Mouse (Mus musculus) 416B (cell line): ENCODE data around the gene Gm49486.
A peak's percentile ranks its signal among the peaks of the same experiment; 100 is the strongest.

Experiments used
- DNase-seq: peaks from one replicate; pipeline ENCODE4 v3.0.0; 2011; ENCODE audit warnings: low read depth

Gm49486 gene

GRCm38 (mm10) chr15:79229058-79229821 is at the start of gene Gm49486, which contains the start of gene Pick1:
Gene Gm49486 (plus strand): TSS chr15:79229391.
Gene Pick1 (plus strand): TSS chr15:79229173.
- DNase-seq, result peak; percentile 86

GRCm38 (mm10) chr15:79185213-79185612 is 44.0 kb upstream of the Gm49486 start:
- DNase-seq, result no peak

GRCm38 (mm10) chr15:79187819-79188218 is 41.4 kb upstream of the Gm49486 start:
- DNase-seq, result no peak

- no peak for DNase-seq
Observed at GRCm38 (mm10) chr15:79191426-79191825, 37.8 kb upstream of the Gm49486 start.

- no peak for DNase-seq
Observed at GRCm38 (mm10) chr15:79192450-79192849, 36.7 kb upstream of the Gm49486 start.

GRCm38 (mm10) chr15:79192885-79193845 is 36.0 kb upstream of the Gm49486 start:
- no peak for DNase-seq

GRCm38 (mm10) chr15:79194048-79194447 is 35.1 kb upstream of the Gm49486 start:
- peak; percentile 38 for DNase-seq

GRCm38 (mm10) chr15:79194946-79195345 is 34.2 kb upstream of the Gm49486 start:
- DNase-seq, result no peak

GRCm38 (mm10) chr15:79195492-79195891 is 33.7 kb upstream of the Gm49486 start:
- DNase-seq, result peak; percentile 12

GRCm38 (mm10) chr15:79199390-79199976 is 29.7 kb upstream of the Gm49486 start:
- no peak for DNase-seq

- no peak for DNase-seq
Observed at GRCm38 (mm10) chr15:79201491-79202150, 27.6 kb upstream of the Gm49486 start.

GRCm38 (mm10) chr15:79202575-79202974 is 26.6 kb upstream of the Gm49486 start:
- DNase-seq, result no peak

- no peak for DNase-seq
Observed at GRCm38 (mm10) chr15:79208211-79208610, 21.0 kb upstream of the Gm49486 start.

GRCm38 (mm10) chr15:79208758-79209439 is 20.3 kb upstream of the Gm49486 start:
- DNase-seq, result no peak

- no peak for DNase-seq
Observed at GRCm38 (mm10) chr15:79210357-79210756, 18.8 kb upstream of the Gm49486 start.

- no peak for DNase-seq
Observed at GRCm38 (mm10) chr15:79212750-79213446, 16.3 kb upstream of the Gm49486 start.

- DNase-seq, result no peak
Observed at GRCm38 (mm10) chr15:79213591-79213990, 15.6 kb upstream of the Gm49486 start.

GRCm38 (mm10) chr15:79216191-79216590 is 13.0 kb upstream of the Gm49486 start:
- DNase-seq, result no peak

GRCm38 (mm10) chr15:79219572-79219971 is 9.6 kb upstream of the Gm49486 start:
- DNase-seq, result no peak

GRCm38 (mm10) chr15:79223641-79224040 is 5.5 kb upstream of the Gm49486 start:
- DNase-seq, result no peak

- DNase-seq, result peak; percentile 86
Observed at GRCm38 (mm10) chr15:79224685-79225084, 4.5 kb upstream of the Gm49486 start.
